Mouse (Mus musculus) bone marrow macrophage, adult 2 months (primary cell): ENCODE results near the gene 4930524J08Rik.

Experiments
- CTCF ChIP-seq: IDR thresholded peaks from 2 replicates; pipeline ENCODE4 v1.5.1; 2012; ENCODE audit warnings: low read depth, mild to moderate bottlenecking, low read length, moderate library complexity
- POLR2A ChIP-seq: IDR thresholded peaks from 2 replicates; pipeline ENCODE4 v1.6.1; 2012; ENCODE audit warnings: mild to moderate bottlenecking, low read depth, low read length, borderline replicate concordance

GRCm38 (mm10) chr5:99975776-99976175 is 3.1 kb upstream of the 4930524J08Rik start:
- TF ChIP-seq POLR2A (no peak), CTCF (no peak)
